Mouse (Mus musculus) spleen, adult 2 months (tissue): Measurements from ENCODE around the gene Anp32a.

Source experiments
- CTCF ChIP-seq: fragments of 200-500 bp; IDR thresholded peaks from 2 replicates; pipeline ENCODE4 v1.5.1; 2011; ENCODE audit warnings: mild to moderate bottlenecking, inconsistent platforms; ENCODE audit not compliant: insufficient read depth, insufficient read length, insufficient replicate concordance; ENCODE audit errors: extremely low read depth
- POLR2A ChIP-seq: fragments of 200-500 bp; IDR thresholded peaks from 2 replicates; pipeline ENCODE4 v1.6.1; 2011; ENCODE audit warnings: low read depth, low read length, inconsistent platforms

DNA sequence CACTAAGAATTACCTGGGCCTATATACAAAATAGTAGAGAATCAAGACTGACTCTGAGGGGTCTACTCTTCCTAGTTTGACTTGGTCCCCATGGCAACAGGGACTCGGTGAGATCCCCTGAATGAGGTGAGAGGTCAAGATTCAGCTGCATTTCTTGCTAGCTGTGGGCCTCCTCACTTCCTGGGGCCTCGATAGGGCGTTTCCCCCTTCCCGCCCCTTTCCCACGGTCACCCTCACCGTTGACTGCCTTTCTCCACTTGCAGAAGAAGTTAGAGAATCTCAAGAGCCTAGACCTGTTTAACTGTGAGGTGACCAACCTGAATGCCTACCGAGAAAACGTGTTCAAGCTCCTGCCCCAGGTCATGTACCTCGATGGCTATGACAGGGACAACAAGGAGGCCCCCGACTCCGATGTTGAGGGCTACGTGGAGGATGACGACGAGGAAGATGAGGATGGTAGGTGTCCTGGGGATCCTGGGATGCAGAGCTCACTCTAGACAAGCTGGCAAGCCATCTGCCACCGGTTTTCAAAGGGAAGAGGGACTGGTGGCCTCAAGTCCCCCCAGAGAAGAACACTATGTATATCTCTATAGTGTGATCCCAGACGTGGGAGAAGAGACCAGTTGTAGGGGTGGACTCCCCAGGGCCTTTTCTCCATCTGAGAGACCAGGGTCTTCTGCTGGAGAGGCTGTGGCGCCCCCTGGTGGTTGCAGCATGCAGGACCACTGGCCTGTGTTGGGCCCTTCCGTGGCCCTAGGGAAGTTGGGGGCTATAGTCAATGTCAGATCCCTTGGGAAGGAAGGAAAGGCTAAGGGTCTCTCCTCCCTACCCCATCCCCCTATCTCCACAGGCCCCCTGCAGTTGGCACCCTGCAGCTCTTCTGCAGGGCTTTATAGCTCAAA lies 32.4 kb downstream of the Anp32a start:
- TF ChIP-seq CTCF (peak; percentile 93), POLR2A (no peak)
